Mouse (Mus musculus): ENCODE measurements around the gene Atg3. TPM values are rescaled to one million over a fixed set of nuclear protein-coding genes. Genes with fewer than 3 reads are reported as not detected.

Atg3 gene
- polyA plus RNA-seq, 1 experiment: 11.2 TPM

GRCm38 (mm10) chr16:45201395-45201794, 42.8 kb downstream of the Atg3 start:
- DNase-seq (ENCODE audit: low read depth, low spot score): no peak
- WGBS: 97% methylated on average over 2 of the region's 2 CpGs

DNA sequence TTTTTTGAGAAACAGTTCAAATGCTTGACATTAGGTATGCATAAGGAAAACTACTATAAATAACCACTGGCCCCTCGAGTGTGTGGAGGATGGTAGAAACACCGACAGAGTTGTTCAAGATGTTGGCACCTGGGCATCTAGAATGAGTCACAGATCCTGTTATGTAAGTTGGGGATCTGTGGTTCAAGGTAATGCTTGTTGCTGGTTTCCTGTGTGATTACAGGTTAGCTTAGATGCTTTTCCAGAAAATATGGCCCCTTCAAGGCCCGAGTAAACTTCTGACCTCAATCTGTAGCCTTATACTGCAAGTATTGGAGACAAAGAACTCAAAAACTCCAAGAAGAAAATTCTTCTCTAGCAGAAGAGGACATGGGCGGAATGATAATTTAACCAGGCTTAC, 45.9 kb downstream of the Atg3 start:
- DNase-seq (ENCODE audit: low read depth, low spot score): no peak
- WGBS: 79% methylated on average over 4 of the region's 4 CpGs

GRCm38 (mm10) chr16:45204859-45205670, 46.5 kb downstream of the Atg3 start:
- no peak for DNase-seq (ENCODE audit: low read depth, low spot score)
- 78% methylated on average over 12 of the region's 12 CpGs for WGBS

GRCm38 (mm10) chr16:45222016-45222415, 63.4 kb downstream of the Atg3 start:
- WGBS: 65% methylated on average over 2 of the region's 2 CpGs
- DNase-seq (ENCODE audit: low read depth, low spot score): no peak

- no peak for DNase-seq (ENCODE audit: low read depth, low spot score)
- 68% methylated on average over 3 of the region's 3 CpGs for WGBS
Measured at GRCm38 (mm10) chr16:45222771-45223170, 64.2 kb downstream of the Atg3 start.

DNA sequence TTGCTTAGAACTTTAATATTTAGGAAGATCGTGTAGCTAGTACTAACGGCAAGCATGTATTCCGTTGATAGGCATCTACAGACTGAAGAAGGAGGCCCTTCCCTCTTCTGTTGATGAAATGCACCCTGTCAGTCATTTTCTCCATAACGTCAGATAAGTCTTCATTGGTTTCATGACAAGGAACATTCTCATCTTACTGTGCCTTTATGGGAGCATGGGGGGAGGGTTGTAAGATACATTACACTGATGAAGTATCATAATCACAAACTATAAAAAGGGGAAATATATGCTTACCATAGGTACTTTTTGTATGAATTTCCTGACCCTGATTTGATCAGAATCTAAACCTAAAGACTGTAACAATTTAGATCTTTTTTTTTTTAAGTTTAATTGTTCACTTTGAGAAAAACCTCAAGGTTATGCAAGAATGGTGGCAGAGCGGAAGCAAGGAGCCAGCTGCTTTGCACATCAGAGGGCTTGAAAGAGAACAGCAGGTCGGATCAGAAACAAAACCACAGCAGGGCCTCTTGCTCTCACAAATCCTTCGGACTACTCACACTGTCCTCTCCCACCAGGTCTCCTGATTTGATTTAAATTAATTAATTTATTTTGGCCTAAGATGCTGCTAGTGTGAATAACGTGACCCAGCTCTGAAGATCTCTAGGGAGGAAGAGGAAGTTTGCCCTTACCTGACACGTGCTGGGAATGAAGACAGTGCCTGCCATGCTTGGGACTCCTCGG, 65.2 kb downstream of the Atg3 start, which contains the start of gene Btla:
Btla (plus strand) TSS at position 668 of the 741 bp plus-strand sequence.
- 58% methylated on average over 10 of the region's 10 CpGs for WGBS
- DNase-seq (ENCODE audit: low read depth, low spot score): no peak

GRCm38 (mm10) chr16:45224431-45225008, 65.9 kb downstream of the Atg3 start:
- 65% methylated on average over 4 of the region's 4 CpGs for WGBS
- no peak for DNase-seq (ENCODE audit: low read depth, low spot score)

GRCm38 (mm10) chr16:45227002-45227401, 68.4 kb downstream of the Atg3 start:
- no peak for DNase-seq (ENCODE audit: low read depth, low spot score)
- 73% methylated on average over 1 of the region's 1 CpGs for WGBS

DNA sequence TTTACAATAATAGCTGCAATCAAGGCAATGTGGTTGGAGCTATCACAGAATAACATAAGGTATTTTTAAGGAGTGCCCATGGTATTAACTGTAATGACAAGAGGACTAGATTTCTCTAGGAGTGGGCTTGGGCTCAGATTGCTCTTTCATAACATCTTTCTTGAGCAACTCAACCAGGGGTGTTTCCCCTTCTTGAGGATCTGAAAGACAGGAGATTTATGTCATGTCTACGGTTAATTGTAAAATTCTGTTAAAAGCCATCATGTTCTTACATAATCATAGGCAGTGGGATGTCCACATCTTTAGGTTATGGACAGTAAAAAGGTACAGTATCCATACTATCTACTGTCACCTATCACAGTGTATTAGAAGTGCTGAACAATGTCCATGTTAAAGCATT, 72.7 kb downstream of the Atg3 start:
- no peak for DNase-seq (ENCODE audit: low read depth, low spot score)
- WGBS: 80% methylated on average over 1 of the region's 1 CpGs

GRCm38 (mm10) chr16:45233007-45233406, 74.4 kb downstream of the Atg3 start:
- 88% methylated on average over 3 of the region's 3 CpGs for WGBS
- no peak for DNase-seq (ENCODE audit: low read depth, low spot score)

Other genes starting within 250 kb of the Atg3 start
- 0.09 TPM in 1 of 2 replicates, not detected in the other for gene Cd200r3, start 215.1 kb upstream of the Atg3 start, polyA plus RNA-seq (2012; rRNA removed)
- 7.5 and 7.8 TPM in 2 replicates for gene Ccdc80, start 65.4 kb upstream of the Atg3 start, polyA plus RNA-seq (2012; rRNA removed)
- 7.5 and 23.4 TPM in 2 replicates for gene Slc35a5, start 79 bp upstream of the Atg3 start, polyA plus RNA-seq (2012; rRNA removed)
- 2.2 and 2.5 TPM in 2 replicates for gene Btla, start 65.5 kb downstream of the Atg3 start, polyA plus RNA-seq (2012; rRNA removed)